Mouse (Mus musculus) liver, embryonic 16.5 days (tissue): ENCODE measurements around the gene Lrrc26. TPM values are rescaled to one million over a fixed set of nuclear protein-coding genes. Genes with fewer than 3 reads are reported as not detected.

Source experiments
- ATAC-seq: fragments of 200-750 bp; cut with Nextera tagmentation; 2 replicates; pipeline ENCODE4 v1.8.0; 2017; ENCODE audit warnings: low read depth, mild to moderate bottlenecking, moderate number of reproducible peaks, moderate library complexity
- H3K27ac ChIP-seq: fragments of 300-500 bp; sonication (generic); 2 replicates; pipeline ENCODE4 v1.5.1; 2014; ENCODE audit warnings: mild to moderate bottlenecking, low read length
- H3K27me3 ChIP-seq: fragments of 300-500 bp; sonication (generic); 2 replicates; pipeline ENCODE4 v1.6.1; 2014; ENCODE audit warnings: low read depth, low read length, mixed read lengths; ENCODE audit not compliant: control insufficient read depth, insufficient read depth
- H3K36me3 ChIP-seq: fragments of 300-500 bp; sonication (generic); 2 replicates; pipeline ENCODE4 v1.6.1; 2014; ENCODE audit warnings: mild to moderate bottlenecking; ENCODE audit not compliant: control insufficient read depth, insufficient read depth
- H3K4me1 ChIP-seq: fragments of 300-500 bp; sonication (generic); 2 replicates; pipeline ENCODE4 v1.6.1; 2014; ENCODE audit warnings: low read depth, low read length, mixed read lengths; ENCODE audit not compliant: control insufficient read depth
- H3K4me2 ChIP-seq: fragments of 300-500 bp; sonication (generic); 2 replicates; pipeline ENCODE4 v1.6.1; 2014; ENCODE audit warnings: low read depth, low read length, mixed read lengths
- H3K4me3 ChIP-seq: fragments of 300-500 bp; sonication (generic); 2 replicates; pipeline ENCODE4 v1.5.1; 2014; ENCODE audit warnings: low read depth, mild to moderate bottlenecking, low read length
- H3K9ac ChIP-seq: fragments of 300-500 bp; sonication (generic); 2 replicates; pipeline ENCODE4 v1.6.1; 2014; ENCODE audit warnings: low read depth, low read length
- H3K9me3 ChIP-seq: fragments of 300-500 bp; sonication (generic); replicated peaks from 2 replicates; pipeline ENCODE4 v1.6.1; 2016; ENCODE audit warnings: low read length; ENCODE audit not compliant: control insufficient read depth
- WGBS: fragments of 180-500 bp; shearing (Covaris S2); extraction: QIAGEN DNeasy Blood & Tissue Kit; methylation state at CpG from one replicate; pipeline ENCODE4 v1.1.7; 2014; ENCODE audit not compliant: insufficient replicate concordance; 5-methylcytosine and 5-hydroxymethylcytosine counted together
- polyA plus RNA-seq: library from polyadenylated mRNA; unstranded; fragments of >200 nt; fragmentation: Nextera tagmentation; extraction: Ambion mirVana; gene quantifications from 2 replicates; pipeline ENCODE4 v1.2.1, GENCODE M21; 2015

The Lrrc26 gene
- not detected in 2 replicates for polyA plus RNA-seq

DNA sequence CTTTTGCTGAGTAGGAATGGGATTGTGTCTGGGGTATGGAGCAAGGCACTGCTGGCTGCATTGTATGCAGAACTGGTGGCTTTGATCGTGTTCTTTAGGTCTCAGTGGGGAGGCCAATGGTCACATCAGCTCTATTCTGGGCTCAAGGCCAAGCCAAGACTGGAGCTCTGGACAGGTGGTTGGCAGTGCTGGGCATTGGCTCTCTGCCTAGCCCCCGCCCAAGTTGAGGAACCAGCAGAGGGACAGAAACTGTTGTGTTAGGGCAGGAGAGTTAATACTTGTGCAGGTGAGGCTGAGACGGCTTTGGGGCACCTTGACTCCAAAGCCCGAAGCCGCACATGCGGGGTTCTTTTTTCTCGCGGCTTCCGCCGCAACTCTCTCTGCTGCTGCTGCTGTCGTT lies at the start of gene Lrrc26:
Lrrc26 (plus strand) TSS at position 265 of the 400 bp plus-strand sequence.
- peaks cover 57% of the 10 kb centered on the region for H3K27me3 ChIP-seq
- H3K27ac ChIP-seq: no peak within 1 kb of the TSS
- H3K36me3 ChIP-seq: peaks cover 6% of the 10 kb centered on the region
- ATAC-seq: no peak
- H3K9me3 ChIP-seq: no peaks in the 10 kb centered on the region
- 10% methylated on average over 11 of the region's 11 CpGs for WGBS
- H3K4me3 ChIP-seq: no peak within 1 kb of the TSS
- peaks cover 8% of the 10 kb centered on the region for H3K4me1 ChIP-seq
- H3K9ac ChIP-seq: no peak within 1 kb of the TSS
- no peak within 1 kb of the TSS for H3K4me2 ChIP-seq

DNA sequence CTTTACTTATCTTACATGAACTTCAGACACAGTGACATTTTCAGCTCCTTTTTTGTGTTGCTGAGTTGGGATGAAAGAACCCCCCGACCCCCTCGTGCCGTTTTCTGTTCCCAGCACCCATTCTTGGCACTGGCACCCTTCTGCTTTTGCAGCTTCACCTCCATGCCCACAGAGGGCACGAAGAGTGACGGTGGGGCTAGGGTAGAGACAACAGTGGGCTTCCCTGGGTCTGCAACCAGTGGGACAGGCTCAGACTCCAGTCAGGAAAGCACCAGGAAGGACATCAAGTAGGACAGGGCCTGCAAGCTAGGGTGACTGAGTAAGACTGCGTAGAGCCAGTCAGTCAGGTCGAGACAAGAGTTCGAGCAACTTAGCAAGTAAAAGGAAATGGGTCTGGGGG lies 49.4 kb upstream of the Lrrc26 start:
- Histone ChIP-seq H3K4me2 (peak overlapping the region; percentile 73), H3K9me3 (no peaks in the 10 kb centered on the region), H3K36me3 (no peaks in the 10 kb centered on the region), H3K4me3 (peak overlapping the region; percentile 56), H3K4me1 (peaks cover 19% of the 10 kb centered on the region), H3K27ac (no peak overlapping the region), H3K27me3 (peaks cover 29% of the 10 kb centered on the region), H3K9ac (no peak overlapping the region)
- WGBS: 45% methylated on average over 8 of the region's 8 CpGs
- no peak for ATAC-seq

DNA sequence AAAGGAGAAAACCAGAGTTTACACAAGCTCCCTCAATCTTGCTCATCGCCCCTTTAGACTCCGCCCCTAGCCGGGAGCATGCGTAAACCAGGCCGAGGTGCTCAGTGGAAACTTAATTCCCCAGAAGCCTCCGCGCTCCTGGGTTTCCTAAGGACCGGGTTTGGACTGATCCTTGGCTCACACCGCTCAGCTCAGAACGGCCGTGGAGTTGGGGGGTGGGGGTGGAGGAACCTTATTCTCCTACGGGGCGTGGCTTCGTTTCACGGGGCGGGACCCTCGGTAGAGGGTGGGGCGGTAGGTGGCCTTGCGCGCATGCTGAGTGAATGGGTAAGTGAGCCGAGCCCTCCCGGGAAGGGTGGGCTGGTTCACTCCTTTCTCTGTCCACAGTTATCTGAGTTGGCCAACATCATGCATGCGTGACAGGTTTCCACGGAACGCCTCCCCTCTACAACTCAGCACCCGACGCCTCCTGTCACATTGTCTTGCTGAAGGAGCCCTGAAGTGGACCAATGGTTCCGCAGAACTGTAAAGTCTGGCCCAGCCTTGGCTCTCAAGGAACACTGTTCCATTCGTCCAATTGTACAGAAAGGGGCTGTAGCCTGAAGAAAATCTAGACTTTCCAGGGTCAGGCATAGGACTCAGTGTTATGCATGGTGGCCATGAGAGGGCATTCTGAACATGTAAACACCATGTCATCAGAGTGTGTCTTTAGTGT lies 48.8 kb upstream of the Lrrc26 start:
- Histone ChIP-seq H3K4me1 (peaks cover 19% of the 10 kb centered on the region), H3K27me3 (peaks cover 29% of the 10 kb centered on the region), H3K9ac (peak overlapping the region; percentile 45; the same call in 1 of the 2 replicates), H3K4me2 (peak overlapping the region; percentile 73), H3K36me3 (no peaks in the 10 kb centered on the region), H3K9me3 (no peaks in the 10 kb centered on the region), H3K4me3 (peak overlapping the region; percentile 56), H3K27ac (no peak overlapping the region)
- peak; percentile 69 for ATAC-seq
- under 1% methylated on average over 29 of the region's 29 CpGs for WGBS

DNA sequence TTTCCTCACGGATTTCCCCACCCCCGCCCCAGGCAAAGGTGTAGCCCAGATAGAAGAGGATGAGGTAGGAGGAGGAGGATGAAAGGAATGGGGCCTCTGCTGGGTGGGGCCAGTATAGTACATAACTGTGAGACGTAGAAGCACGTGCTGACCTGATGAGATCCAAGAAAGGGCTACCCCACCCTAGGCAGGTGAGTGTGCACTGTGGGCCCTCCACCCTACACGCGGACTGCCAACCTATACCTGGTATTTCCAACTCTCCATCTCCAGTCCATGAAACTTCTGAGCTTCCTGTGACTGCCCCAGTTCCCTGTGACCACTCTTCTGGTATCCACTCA lies 48.3 kb upstream of the Lrrc26 start:
- H3K9ac ChIP-seq: no peak overlapping the region
- H3K27ac ChIP-seq: no peak overlapping the region

DNA sequence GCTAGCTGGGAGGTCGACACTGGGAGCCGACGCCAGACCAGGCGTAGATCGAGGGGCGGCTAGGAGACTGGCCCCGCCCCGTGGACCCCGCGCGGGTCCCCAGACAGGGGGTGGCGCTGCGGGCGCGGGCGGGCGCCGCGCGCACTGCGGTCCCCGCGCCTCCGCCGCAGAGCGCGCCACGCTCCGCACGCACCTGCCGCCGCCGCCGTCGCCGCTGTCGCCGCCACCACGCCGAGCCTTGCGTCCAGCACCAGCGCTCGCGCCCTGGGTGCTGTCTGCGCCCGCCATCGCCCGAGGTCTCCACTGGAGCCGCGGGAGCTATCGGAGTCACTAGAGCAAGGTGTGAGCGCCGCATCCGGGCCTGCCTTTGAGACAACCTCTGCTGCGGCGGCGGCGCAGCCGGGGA lies 47.6 kb upstream of the Lrrc26 start, which contains the start of the genes Rnf208 and Cysrt1:
Rnf208 (plus strand) TSS at position 155 of the 406 bp plus-strand sequence.
Cysrt1 (minus strand) TSS at position 352 of the 406 bp plus-strand sequence.
- ATAC-seq: no peak
- Histone ChIP-seq H3K27me3 (peaks cover 29% of the 10 kb centered on the region), H3K4me3 (peak within 1 kb of the TSS; percentile 56), H3K9ac (peak within 1 kb of the TSS; percentile 33; the same call in 1 of the 2 replicates), H3K4me2 (peak within 1 kb of the TSS; percentile 73), H3K4me1 (peaks cover 19% of the 10 kb centered on the region), H3K27ac (no peak within 1 kb of the TSS), H3K36me3 (no peaks in the 10 kb centered on the region; the same call in 1 of the 2 replicates), H3K9me3 (no peaks in the 10 kb centered on the region)
- WGBS: 0% methylated on average over 33 of the region's 59 CpGs

More for the DNA sequence above, 48.3 kb upstream of the Lrrc26 start:
- Histone ChIP-seq H3K27me3 (peaks cover 29% of the 10 kb centered on the region), H3K4me2 (peak overlapping the region; percentile 73), H3K4me3 (no peak overlapping the region; the same call in 1 of the 2 replicates), H3K9me3 (no peaks in the 10 kb centered on the region), H3K36me3 (no peaks in the 10 kb centered on the region), H3K4me1 (peaks cover 19% of the 10 kb centered on the region)
- ATAC-seq: no peak
- 9% methylated on average over 6 of the region's 6 CpGs for WGBS

DNA sequence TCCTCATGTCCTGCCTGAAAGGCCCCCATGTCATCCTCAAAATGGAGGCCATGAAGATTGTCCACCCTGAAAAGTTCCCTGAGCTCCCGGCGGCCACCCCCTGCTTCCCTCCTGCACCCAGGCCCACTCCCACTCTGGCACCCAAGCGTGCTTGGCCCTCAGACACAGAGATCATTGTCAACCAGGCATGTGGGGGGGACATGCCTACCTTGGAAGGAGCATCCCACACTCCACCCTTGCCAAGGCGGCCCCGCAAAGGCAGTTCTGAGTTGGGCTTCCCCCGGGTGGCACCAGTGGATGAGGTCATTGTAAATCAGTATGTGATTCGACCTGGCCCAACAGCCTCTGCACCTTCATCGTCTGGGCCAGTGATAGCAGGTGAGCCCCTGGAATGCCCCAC lies 46.4 kb upstream of the Lrrc26 start:
- H3K9me3 ChIP-seq: no peaks in the 10 kb centered on the region
- no peak overlapping the region for H3K4me2 ChIP-seq
- 66% methylated on average over 8 of the region's 8 CpGs for WGBS
- no peak overlapping the region for H3K4me3 ChIP-seq
- no peak overlapping the region for H3K27ac ChIP-seq
- no peak for ATAC-seq
- H3K36me3 ChIP-seq: no peaks in the 10 kb centered on the region; the same call in none of the 2 replicates
- H3K4me1 ChIP-seq: peaks cover 19% of the 10 kb centered on the region
- H3K9ac ChIP-seq: no peak overlapping the region
- peaks cover 29% of the 10 kb centered on the region for H3K27me3 ChIP-seq

DNA sequence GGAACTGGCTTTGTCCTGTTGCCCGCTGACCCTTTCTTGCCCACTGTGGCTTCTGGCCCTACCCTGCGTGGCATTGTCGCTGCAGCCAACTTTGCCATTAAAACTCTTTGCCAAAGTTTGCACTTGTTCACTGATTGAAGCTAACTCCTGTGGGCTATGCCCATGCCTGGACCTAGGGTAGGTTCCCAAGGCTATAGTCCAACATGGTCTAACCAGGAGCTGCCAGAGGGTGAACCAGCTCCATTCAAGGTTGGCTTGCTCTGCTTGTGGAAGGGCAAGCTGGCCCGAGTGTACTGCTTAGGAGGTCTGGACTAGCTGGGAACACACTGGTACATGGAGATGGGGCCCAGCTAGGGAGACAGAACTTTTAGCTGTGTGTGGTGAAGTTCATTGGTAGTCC lies 45.6 kb upstream of the Lrrc26 start:
- Histone ChIP-seq H3K36me3 (peaks cover 4% of the 10 kb centered on the region), H3K9me3 (no peaks in the 10 kb centered on the region), H3K27me3 (peaks cover 29% of the 10 kb centered on the region), H3K4me1 (peaks cover 19% of the 10 kb centered on the region), H3K4me3 (no peak overlapping the region), H3K27ac (no peak overlapping the region), H3K4me2 (no peak overlapping the region), H3K9ac (no peak overlapping the region)
- no peak for ATAC-seq
- 75% methylated on average over 4 of the region's 4 CpGs for WGBS

DNA sequence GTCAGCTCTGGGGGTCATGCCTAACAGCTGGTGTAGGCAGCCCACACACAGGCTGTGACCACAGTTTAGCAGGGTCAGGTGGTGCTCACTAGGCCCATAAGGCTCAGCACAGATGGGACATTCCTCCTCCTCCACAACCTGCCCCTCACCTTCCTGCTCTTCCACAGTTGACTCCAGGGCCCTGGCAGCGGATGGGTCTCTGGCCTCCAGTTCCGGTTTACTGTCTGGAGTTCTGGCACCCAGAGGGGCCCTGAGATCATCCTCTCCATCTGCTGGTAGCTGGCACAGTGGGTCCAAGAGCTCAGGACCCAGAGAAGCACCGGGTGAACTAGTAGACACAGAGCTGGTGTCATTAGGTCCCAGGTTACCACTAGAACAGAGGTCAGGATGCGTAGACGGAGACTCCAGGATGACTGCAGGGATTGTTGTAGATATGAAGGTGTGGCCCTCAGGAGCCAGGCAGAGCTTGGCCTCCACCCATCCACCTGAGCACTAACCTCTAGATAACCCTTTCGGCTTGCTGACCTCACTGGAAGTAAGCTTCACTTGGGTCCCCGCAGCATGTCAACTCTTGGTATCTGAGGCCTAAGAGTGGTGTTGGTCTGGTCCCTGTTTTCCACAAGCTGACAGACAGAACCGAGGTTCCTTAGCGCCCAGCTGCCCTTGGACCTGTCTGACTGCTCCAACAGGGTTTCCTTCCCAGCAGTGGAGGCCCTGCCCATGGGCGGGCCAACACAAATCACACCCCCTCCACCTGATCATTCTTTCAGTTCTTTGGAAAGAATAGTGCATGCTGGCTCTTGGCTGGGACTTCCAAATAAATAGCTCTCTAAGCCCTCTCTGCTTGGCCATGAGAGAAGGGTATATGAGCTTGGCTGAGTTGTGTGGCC lies 43.3 kb upstream of the Lrrc26 start, which contains the start of gene AL732309.1:
AL732309.1 (minus strand) TSS at position 681 of the 890 bp plus-strand sequence.
- peaks cover 12% of the 10 kb centered on the region for H3K4me1 ChIP-seq
- 78% methylated on average over 10 of the region's 10 CpGs for WGBS
- no peak within 1 kb of the TSS for H3K4me3 ChIP-seq
- H3K27ac ChIP-seq: no peak within 1 kb of the TSS
- H3K9ac ChIP-seq: no peak within 1 kb of the TSS
- H3K27me3 ChIP-seq: peaks cover 20% of the 10 kb centered on the region
- no peak within 1 kb of the TSS for H3K4me2 ChIP-seq
- H3K9me3 ChIP-seq: no peaks in the 10 kb centered on the region
- no peak for ATAC-seq
- peaks cover 15% of the 10 kb centered on the region for H3K36me3 ChIP-seq
